Mouse (Mus musculus) midbrain, embryonic 16.5 days (tissue): ENCODE results near the gene Hdac9. TPM values are rescaled to one million over a fixed set of nuclear protein-coding genes. Genes with fewer than 3 reads are reported as not detected.

ENCODE experiments used
- ATAC-seq: fragments of 200-750 bp; cut with Nextera tagmentation; 2 replicates; pipeline ENCODE4 v1.8.0; 2017; ENCODE audit warnings: moderate TSS enrichment
- H3K27ac ChIP-seq: fragments of 300-500 bp; sonication (generic); 2 replicates; pipeline ENCODE4 v1.5.1; 2014; ENCODE audit warnings: mild to moderate bottlenecking, low read length, mixed read lengths
- H3K27me3 ChIP-seq: fragments of 300-500 bp; sonication (generic); 2 replicates; pipeline ENCODE4 v1.6.1; 2014; ENCODE audit warnings: low read depth, low read length, mixed read lengths; ENCODE audit not compliant: control insufficient read depth, insufficient read depth
- H3K36me3 ChIP-seq: fragments of 300-500 bp; sonication (generic); 2 replicates; pipeline ENCODE4 v1.6.1; 2014; ENCODE audit warnings: mild to moderate bottlenecking, low read length, moderate library complexity, mixed read lengths; ENCODE audit not compliant: control insufficient read depth, insufficient read depth
- H3K4me1 ChIP-seq: fragments of 300-500 bp; sonication (generic); 2 replicates; pipeline ENCODE4 v1.6.1; 2014; ENCODE audit warnings: mild to moderate bottlenecking, low read length, mixed read lengths; ENCODE audit not compliant: control insufficient read depth, insufficient read depth
- H3K4me2 ChIP-seq: fragments of 300-500 bp; sonication (generic); 2 replicates; pipeline ENCODE4 v1.6.1; 2014; ENCODE audit warnings: mild to moderate bottlenecking, low read length, mixed read lengths
- H3K4me3 ChIP-seq: fragments of 300-500 bp; sonication (generic); 2 replicates; pipeline ENCODE4 v1.5.1; 2014; ENCODE audit warnings: low read depth, mild to moderate bottlenecking, low read length, moderate library complexity, mixed read lengths
- H3K9ac ChIP-seq: fragments of 300-500 bp; sonication (generic); 2 replicates; pipeline ENCODE4 v1.6.1; 2014; ENCODE audit warnings: low read depth, low read length, mixed read lengths
- H3K9me3 ChIP-seq: fragments of 300-500 bp; sonication (generic); replicated peaks from 2 replicates; pipeline ENCODE4 v1.6.1; 2014; ENCODE audit warnings: mild to moderate bottlenecking, low read length, mixed read lengths; ENCODE audit not compliant: control insufficient read depth, poor library complexity, severe bottlenecking
- WGBS: fragments of 180-500 bp; shearing (Covaris S2); extraction: QIAGEN DNeasy Blood & Tissue Kit; methylation state at CpG from one replicate; pipeline ENCODE4 v1.1.7; 2014; 5-methylcytosine and 5-hydroxymethylcytosine counted together
- polyA plus RNA-seq: library from polyadenylated mRNA; unstranded; fragments of >200 nt; fragmentation: Nextera tagmentation; extraction: Ambion mirVana; gene quantifications from 2 replicates; pipeline ENCODE4 v1.2.1, GENCODE M21; 2015

Gene Hdac9
- polyA plus RNA-seq, 1 experiment from 2014 or later = 12.6 TPM

DNA sequence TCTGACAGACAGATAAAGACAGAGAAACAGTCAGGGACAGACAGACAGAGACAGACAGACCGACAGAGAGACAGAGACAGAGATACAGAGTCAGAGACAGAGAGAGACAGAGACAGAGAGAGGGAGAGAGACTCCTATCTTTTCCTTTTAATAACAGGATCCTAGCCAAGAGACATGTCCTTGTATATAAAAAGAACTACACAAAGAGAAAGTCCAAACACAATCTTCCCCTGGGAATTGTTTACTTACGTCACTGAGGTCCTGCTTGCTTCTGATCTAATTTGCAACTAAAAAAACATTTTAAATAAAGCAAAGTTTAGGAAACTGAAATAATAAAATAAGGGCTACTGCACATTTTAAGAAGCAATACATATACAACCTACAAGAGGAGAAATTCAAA lies 119.5 kb downstream of the Hdac9 start:
- no peak overlapping the region for H3K9ac ChIP-seq
- no peak overlapping the region for H3K4me3 ChIP-seq
- H3K27me3 ChIP-seq = no peaks in the 10 kb centered on the region
- no peak for ATAC-seq
- H3K4me2 ChIP-seq = no peak overlapping the region
- 68% methylated on average over 2 of the region's 2 CpGs for WGBS
- no peaks in the 10 kb centered on the region for H3K9me3 ChIP-seq
- H3K4me1 ChIP-seq = no peaks in the 10 kb centered on the region
- H3K36me3 ChIP-seq = no peaks in the 10 kb centered on the region
- H3K27ac ChIP-seq = no peak overlapping the region

GRCm38 (mm10) chr12:34795487-34795886 lies 121.4 kb downstream of the Hdac9 start:
- Histone ChIP-seq H3K36me3 (no peaks in the 10 kb centered on the region), H3K9me3 (no peaks in the 10 kb centered on the region), H3K27ac (no peak overlapping the region), H3K9ac (no peak overlapping the region), H3K27me3 (no peaks in the 10 kb centered on the region), H3K4me1 (peaks cover 5% of the 10 kb centered on the region), H3K4me3 (no peak overlapping the region), H3K4me2 (no peak overlapping the region)
- WGBS = 71% methylated on average over 4 of the region's 4 CpGs
- no peak for ATAC-seq

DNA sequence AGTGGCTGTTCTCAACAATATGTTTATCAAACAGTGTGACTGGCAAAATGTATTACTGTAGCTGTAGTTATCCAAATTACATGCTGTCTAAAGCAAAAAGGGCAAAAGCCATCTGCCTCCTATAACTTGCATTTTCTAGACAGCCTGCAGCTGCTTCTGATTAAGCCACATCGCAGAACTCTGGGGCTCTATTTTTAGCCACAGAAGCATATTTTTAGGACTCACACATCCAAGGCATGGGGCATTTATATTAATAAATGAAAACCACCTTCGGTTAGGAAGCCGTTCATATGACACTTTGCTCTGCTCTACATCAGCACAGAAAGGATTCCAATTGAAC lies 124.8 kb downstream of the Hdac9 start:
- 49% methylated on average over 3 of the region's 3 CpGs for WGBS
- Histone ChIP-seq H3K4me1 (peaks cover 5% of the 10 kb centered on the region), H3K4me2 (no peak overlapping the region), H3K27me3 (no peaks in the 10 kb centered on the region), H3K9ac (no peak overlapping the region), H3K9me3 (no peaks in the 10 kb centered on the region), H3K36me3 (no peaks in the 10 kb centered on the region), H3K27ac (peak overlapping the region; percentile 33; the same call in 1 of the 2 replicates), H3K4me3 (no peak overlapping the region)
- ATAC-seq = peak; percentile 58; the same call in 1 of the 2 replicates

GRCm38 (mm10) chr12:34791213-34792112 lies 125.4 kb downstream of the Hdac9 start:
- H3K9me3 ChIP-seq = no peaks in the 10 kb centered on the region
- ATAC-seq = peak; percentile 64; the same call in 1 of the 2 replicates

GRCm38 (mm10) chr12:34789031-34789982 lies 127.6 kb downstream of the Hdac9 start:
- H3K4me2 ChIP-seq = no peak overlapping the region
- no peak overlapping the region for H3K9ac ChIP-seq
- peaks cover 5% of the 10 kb centered on the region for H3K4me1 ChIP-seq
- H3K36me3 ChIP-seq = no peaks in the 10 kb centered on the region
- no peaks in the 10 kb centered on the region for H3K9me3 ChIP-seq
- WGBS = 86% methylated on average over 10 of the region's 10 CpGs
- ATAC-seq = no peak
- no peak overlapping the region for H3K4me3 ChIP-seq
- H3K27me3 ChIP-seq = no peaks in the 10 kb centered on the region
- no peak overlapping the region for H3K27ac ChIP-seq

More at GRCm38 (mm10) chr12:34791213-34792112, 125.4 kb downstream of the Hdac9 start:
- 73% methylated on average over 10 of the region's 10 CpGs for WGBS
- peak overlapping the region; percentile 33; the same call in 1 of the 2 replicates for H3K27ac ChIP-seq
- peaks cover 5% of the 10 kb centered on the region for H3K4me1 ChIP-seq
- H3K9ac ChIP-seq = no peak overlapping the region
- no peak overlapping the region for H3K4me3 ChIP-seq
- H3K4me2 ChIP-seq = no peak overlapping the region
- no peaks in the 10 kb centered on the region for H3K27me3 ChIP-seq
- H3K36me3 ChIP-seq = no peaks in the 10 kb centered on the region

DNA sequence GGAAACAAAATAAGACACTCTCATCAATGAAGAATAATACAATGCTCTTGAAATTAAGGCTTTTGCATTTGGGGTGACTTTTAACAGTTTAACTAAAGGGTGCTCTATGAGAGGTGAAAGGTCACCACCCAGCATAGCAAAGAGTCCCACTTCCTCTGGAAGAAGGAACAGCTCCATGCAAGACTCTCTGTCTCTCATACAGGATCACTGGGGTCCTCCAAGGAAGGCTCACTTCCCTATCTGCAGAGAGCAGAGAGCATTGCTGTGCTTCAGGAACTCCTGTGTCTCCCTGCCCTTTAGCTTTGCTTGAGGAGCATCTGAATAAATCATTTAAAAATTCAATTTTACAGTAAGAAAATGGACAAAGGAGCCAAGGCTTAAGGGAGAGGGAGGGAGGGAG lies 129.5 kb downstream of the Hdac9 start:
- no peak overlapping the region for H3K4me2 ChIP-seq
- ATAC-seq = no peak
- H3K36me3 ChIP-seq = no peaks in the 10 kb centered on the region
- no peaks in the 10 kb centered on the region for H3K9me3 ChIP-seq
- H3K4me1 ChIP-seq = peaks cover 5% of the 10 kb centered on the region
- H3K27ac ChIP-seq = no peak overlapping the region
- H3K27me3 ChIP-seq = no peaks in the 10 kb centered on the region
- H3K9ac ChIP-seq = no peak overlapping the region
- H3K4me3 ChIP-seq = no peak overlapping the region

GRCm38 (mm10) chr12:34783574-34783973 lies 133.3 kb downstream of the Hdac9 start:
- 89% methylated on average over 6 of the region's 6 CpGs for WGBS
- ATAC-seq = no peak
- Histone ChIP-seq H3K4me1 (no peaks in the 10 kb centered on the region), H3K4me3 (no peak overlapping the region), H3K27ac (no peak overlapping the region), H3K4me2 (no peak overlapping the region), H3K9ac (no peak overlapping the region), H3K27me3 (no peaks in the 10 kb centered on the region), H3K9me3 (no peaks in the 10 kb centered on the region), H3K36me3 (no peaks in the 10 kb centered on the region)

DNA sequence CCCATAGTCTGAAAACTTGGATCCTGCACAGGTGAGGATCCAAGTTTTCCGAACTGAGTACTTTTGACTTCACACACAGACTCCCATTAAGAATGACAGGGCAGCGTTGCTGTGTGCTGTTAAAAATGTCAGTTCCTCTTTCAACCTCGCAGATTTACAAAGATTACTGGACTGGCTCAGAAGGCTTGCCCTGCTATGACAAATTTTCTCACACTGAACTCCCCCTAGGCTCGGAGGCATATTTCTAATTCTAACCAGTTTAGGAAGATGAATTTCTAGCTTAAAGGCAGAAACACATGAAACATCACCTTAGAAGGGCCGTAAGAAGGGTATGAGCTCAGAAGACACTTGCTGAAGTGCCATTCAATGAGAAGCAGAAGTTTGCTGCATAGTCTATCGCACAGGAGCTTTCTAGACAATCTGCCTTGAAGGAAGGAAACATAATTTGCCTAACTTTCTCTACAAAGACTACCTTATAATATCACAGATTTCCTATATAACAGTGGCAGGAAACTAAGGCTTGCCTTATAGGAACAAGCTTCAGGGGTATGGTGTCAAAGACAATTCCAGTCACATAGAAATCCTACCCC lies 137.4 kb downstream of the Hdac9 start:
- Histone ChIP-seq H3K9ac (no peak overlapping the region), H3K4me2 (no peak overlapping the region), H3K27me3 (no peaks in the 10 kb centered on the region), H3K36me3 (no peaks in the 10 kb centered on the region), H3K27ac (no peak overlapping the region), H3K4me3 (no peak overlapping the region), H3K4me1 (peaks cover 3% of the 10 kb centered on the region), H3K9me3 (no peaks in the 10 kb centered on the region)
- ATAC-seq = no peak
- 85% methylated on average over 6 of the region's 6 CpGs for WGBS
